7 mouse cellular contexts compared by ENCODE assay signal in the genomic region with DNA sequence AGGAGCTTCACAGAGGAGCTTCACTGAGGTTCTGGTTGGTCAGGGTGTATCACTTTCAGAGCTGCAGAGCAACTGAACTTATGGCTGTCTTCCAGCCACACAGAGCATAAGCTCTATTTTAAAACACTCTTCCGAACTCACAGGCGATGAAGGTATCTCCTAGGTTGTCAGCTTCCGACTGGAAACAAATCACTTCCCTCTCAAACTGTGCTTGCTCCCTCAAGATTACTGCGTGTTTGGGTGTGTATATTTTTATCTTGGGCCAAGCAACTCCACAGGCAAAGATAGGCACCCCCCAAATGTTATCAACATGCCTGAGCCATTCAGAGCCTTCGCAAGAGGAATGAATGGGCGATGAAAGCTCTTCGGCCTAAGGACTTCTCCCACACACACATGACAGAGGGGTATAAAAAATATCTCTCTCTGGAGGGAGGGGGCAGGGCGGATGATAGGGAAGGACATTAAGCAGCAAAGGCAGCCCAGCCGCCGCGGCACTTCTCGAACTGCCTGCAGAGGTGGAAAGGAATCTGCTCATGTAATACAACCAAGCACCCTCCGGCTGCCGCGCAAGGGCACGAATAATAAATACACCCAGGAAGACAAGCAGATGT. TPM values are rescaled to one million over a fixed set of nuclear protein-coding genes. Genes with fewer than 3 reads are reported as not detected.
DNase-seq lines count a peak whose midpoint lies in the region; ATAC-seq and TF ChIP-seq lines count a peak whose summit lies in the region.

No protein-coding gene starts in this region.

- H3K9ac ChIP-seq in intestine, postnatal 0 days (ENCODE audit: low read depth, low read length): peak overlapping the region; percentile 60

- H3K36me3 ChIP-seq in intestine, postnatal 0 days (ENCODE audit: control insufficient read depth, insufficient read depth): no peaks in the 10 kb centered on the region
- no peaks in the 10 kb centered on the region for H3K36me3 ChIP-seq in limb, embryonic 10.5 days

- ATAC-seq in intestine, postnatal 0 days: no peak

- H3K9me3 ChIP-seq in intestine, postnatal 0 days (ENCODE audit: control insufficient read depth): no peaks in the 10 kb centered on the region
- H3K9me3 ChIP-seq in limb, embryonic 10.5 days (replicated peaks): no peaks in the 10 kb centered on the region

- TF ChIP-seq CTCF in cortical plate, adult 2 months (IDR thresholded peaks at IDR 0.05; ENCODE audit: extremely low read depth, insufficient read depth, low read length): no peak
- TF ChIP-seq CTCF in intestine, postnatal 0 days (IDR thresholded peaks at IDR 0.05; ENCODE audit: low read depth): no peak

- TF ChIP-seq POLR2A in cortical plate, adult 2 months (IDR thresholded peaks at IDR 0.05; ENCODE audit: extremely low read depth, insufficient read depth, low read length): no peak

- H3K4me3 ChIP-seq in cortical plate, adult 2 months (ENCODE audit: insufficient read depth, low read length): peak overlapping the region; percentile 93
- peak overlapping the region; percentile 93 for H3K4me3 ChIP-seq in intestine, postnatal 0 days (ENCODE audit: low read depth, low read length)
- peak overlapping the region; percentile 75 for H3K4me3 ChIP-seq in limb, embryonic 10.5 days

- intact Hi-C loops in gastrocnemius, postnatal 36 days (cut with DNase I): loop anchor here (2.0 kb wide), 1 partner anchor 130 kb away; no protein-coding TSS in a partner anchor

- peak; percentile 68 for DNase-seq in adrenal gland, adult 2 months
- peak; percentile 23 to 35 for DNase-seq in gastrocnemius, postnatal 36 days
- peak; percentile 57 for DNase-seq in limb, embryonic 10.5 days (ENCODE audit: low spot score)
- peak; percentile 60 for DNase-seq in mesoderm, embryonic 11.5 days (ENCODE audit: low read depth, low spot score)
- peak; percentile 47 for DNase-seq in right cerebral cortex, postnatal 4 days

- peak overlapping the region; percentile 97 for H3K4me2 ChIP-seq in intestine, postnatal 0 days (replicated peaks; ENCODE audit: low read depth)

- H3K4me1 ChIP-seq in cortical plate, adult 2 months (ENCODE audit: control insufficient read depth, insufficient read depth, low read length): peaks cover 10% of the 10 kb centered on the region
- H3K4me1 ChIP-seq in intestine, postnatal 0 days (replicated peaks; ENCODE audit: control insufficient read depth, insufficient read depth, low read length): peaks cover 5% of the 10 kb centered on the region; the same call in 1 of the 2 replicates
- peaks cover 54% of the 10 kb centered on the region for H3K4me1 ChIP-seq in limb, embryonic 10.5 days

- no peaks in the 10 kb centered on the region for H3K27me3 ChIP-seq in intestine, postnatal 0 days (replicated peaks; ENCODE audit: control insufficient read depth, insufficient read depth, low read length)
- peaks cover 15% of the 10 kb centered on the region; the same call in 1 of the 2 replicates for H3K27me3 ChIP-seq in limb, embryonic 10.5 days (ENCODE audit: low read depth, poor library complexity, severe bottlenecking)

- peak overlapping the region; percentile 53 for H3K27ac ChIP-seq in cortical plate, adult 2 months (ENCODE audit: insufficient read depth, low read length)
- H3K27ac ChIP-seq in intestine, postnatal 0 days (ENCODE audit: low read depth, low read length): peak overlapping the region; percentile 83; the same call in 1 of the 2 replicates
- peak overlapping the region; percentile 93 for H3K27ac ChIP-seq in limb, embryonic 10.5 days

- WGBS in intestine, postnatal 0 days: 7% methylated on average over 16 of the region's 16 CpGs
- 5% methylated on average over 16 of the region's 16 CpGs for WGBS in limb, embryonic 10.5 days

RNA-seq across cellular contexts. Expression of a gene that starts 1.0 kb away (rescaled TPM):
- 10 to 100 TPM; 53.7 to 66.1 TPM for total RNA-seq in adrenal gland, adult 2 months (2021)
- 2.6 and 3.0 TPM in 2 replicates for polyA plus RNA-seq in adrenal gland, adult 2 months (2012; rRNA removed)
- polyA plus RNA-seq in cortical plate, adult 2 months (2012; rRNA removed): 21.8 and 24.7 TPM in 2 replicates
- 10 to 100 TPM; 69.8 to 72.2 TPM for total RNA-seq in gastrocnemius, postnatal 36 days (2021)
- 25.6 and 25.8 TPM in 2 replicates for polyA plus RNA-seq in intestine, postnatal 0 days (2015; fragmentation: Nextera tagmentation; extraction: Ambion mirVana)
- polyA plus RNA-seq in limb, embryonic 10.5 days (2016; fragmentation: Nextera tagmentation; extraction: Ambion mirVana): 11.7 and 13.8 TPM in 2 replicates
